Mouse (Mus musculus): ENCODE data around the gene Son. TPM values are rescaled to one million over a fixed set of nuclear protein-coding genes. Genes with fewer than 3 reads are reported as not detected.

The Son gene
- polyA plus RNA-seq, 1 experiment = 192 TPM

- H3K9me3 ChIP-seq (replicated peaks; ENCODE audit: control insufficient read depth, insufficient read depth, low read length, poor library complexity, severe bottlenecking) = no peaks in the 10 kb centered on the region
- no peaks in the 10 kb centered on the region for H3K27me3 ChIP-seq (ENCODE audit: control insufficient read depth, insufficient read depth, low read length, poor library complexity, severe bottlenecking)
- no peak overlapping the region for H3K9ac ChIP-seq (ENCODE audit: low read depth, poor library complexity, severe bottlenecking)
- peak; percentile 21 for TF ChIP-seq CTCF (IDR thresholded peaks at IDR 0.05; ENCODE audit: low read depth, low read length)
- TF ChIP-seq EP300 (IDR thresholded peaks at IDR 0.05; ENCODE audit: insufficient read depth, low read depth, low read length) = no peak
- no peak overlapping the region for H3K4me3 ChIP-seq (ENCODE audit: low read depth, low read length)
- no peaks in the 10 kb centered on the region for H3K4me1 ChIP-seq (ENCODE audit: control insufficient read depth, insufficient read depth, low read length)
- H3K27ac ChIP-seq (ENCODE audit: insufficient read depth, low read length) = no peak overlapping the region
- peaks cover 15% of the 10 kb centered on the region for H3K36me3 ChIP-seq (ENCODE audit: control insufficient read depth, insufficient read depth, low read length, poor library complexity, severe bottlenecking)
These were observed 57.5 kb downstream of the Son start for GRCm38 (mm10) chr16:91704603-91705340.

GRCm38 (mm10) chr16:91710241-91710640 is 62.9 kb downstream of the Son start:
- H3K9ac ChIP-seq (ENCODE audit: low read depth, poor library complexity, severe bottlenecking) = no peak overlapping the region
- H3K4me3 ChIP-seq (ENCODE audit: low read depth, low read length) = no peak overlapping the region
- no peak overlapping the region for H3K27ac ChIP-seq (ENCODE audit: insufficient read depth, low read length)
- H3K27me3 ChIP-seq (ENCODE audit: control insufficient read depth, insufficient read depth, low read length, poor library complexity, severe bottlenecking) = no peaks in the 10 kb centered on the region
- no peaks in the 10 kb centered on the region for H3K9me3 ChIP-seq (replicated peaks; ENCODE audit: control insufficient read depth, insufficient read depth, low read length, poor library complexity, severe bottlenecking)
- TF ChIP-seq POLR2A (IDR thresholded peaks at IDR 0.05; ENCODE audit: insufficient read depth, low read length) = no peak
- no peak for TF ChIP-seq EP300 (IDR thresholded peaks at IDR 0.05; ENCODE audit: insufficient read depth, low read depth, low read length)
- TF ChIP-seq CTCF (IDR thresholded peaks at IDR 0.05; ENCODE audit: low read depth, low read length) = no peak
- H3K36me3 ChIP-seq (ENCODE audit: control insufficient read depth, insufficient read depth, low read length, poor library complexity, severe bottlenecking) = peaks cover 34% of the 10 kb centered on the region
- no peaks in the 10 kb centered on the region for H3K4me1 ChIP-seq (ENCODE audit: control insufficient read depth, insufficient read depth, low read length)

GRCm38 (mm10) chr16:91716927-91717349 is 69.6 kb downstream of the Son start:
- Histone ChIP-seq H3K36me3 (ENCODE audit: control insufficient read depth, insufficient read depth, low read length, poor library complexity, severe bottlenecking) (peaks cover 16% of the 10 kb centered on the region), H3K9ac (ENCODE audit: low read depth, poor library complexity, severe bottlenecking) (no peak overlapping the region), H3K4me1 (ENCODE audit: control insufficient read depth, insufficient read depth, low read length) (peaks cover 2% of the 10 kb centered on the region), H3K9me3 (replicated peaks; ENCODE audit: control insufficient read depth, insufficient read depth, low read length, poor library complexity, severe bottlenecking) (no peaks in the 10 kb centered on the region), H3K27me3 (ENCODE audit: control insufficient read depth, insufficient read depth, low read length, poor library complexity, severe bottlenecking) (no peaks in the 10 kb centered on the region), H3K4me3 (ENCODE audit: low read depth, low read length) (no peak overlapping the region), H3K27ac (ENCODE audit: insufficient read depth, low read length) (no peak overlapping the region)
- TF ChIP-seq CTCF (IDR thresholded peaks at IDR 0.05; ENCODE audit: low read depth, low read length) (no peak), EP300 (IDR thresholded peaks at IDR 0.05; ENCODE audit: insufficient read depth, low read depth, low read length) (no peak), POLR2A (IDR thresholded peaks at IDR 0.05; ENCODE audit: insufficient read depth, low read length) (no peak)

- Histone ChIP-seq H3K27me3 (ENCODE audit: control insufficient read depth, insufficient read depth, low read length, poor library complexity, severe bottlenecking) (no peaks in the 10 kb centered on the region), H3K9ac (ENCODE audit: low read depth, poor library complexity, severe bottlenecking) (no peak overlapping the region), H3K4me3 (ENCODE audit: low read depth, low read length) (no peak overlapping the region), H3K27ac (ENCODE audit: insufficient read depth, low read length) (no peak overlapping the region), H3K9me3 (replicated peaks; ENCODE audit: control insufficient read depth, insufficient read depth, low read length, poor library complexity, severe bottlenecking) (no peaks in the 10 kb centered on the region), H3K4me1 (ENCODE audit: control insufficient read depth, insufficient read depth, low read length) (peaks cover 4% of the 10 kb centered on the region), H3K36me3 (ENCODE audit: control insufficient read depth, insufficient read depth, low read length, poor library complexity, severe bottlenecking) (peaks cover 16% of the 10 kb centered on the region)
- TF ChIP-seq POLR2A (IDR thresholded peaks at IDR 0.05; ENCODE audit: insufficient read depth, low read length) = no peak
- TF ChIP-seq EP300 (IDR thresholded peaks at IDR 0.05; ENCODE audit: insufficient read depth, low read depth, low read length) = no peak
These were observed 70.1 kb downstream of the Son start for GRCm38 (mm10) chr16:91717399-91717798.

- Histone ChIP-seq H3K9me3 (replicated peaks; ENCODE audit: control insufficient read depth, insufficient read depth, low read length, poor library complexity, severe bottlenecking) (no peaks in the 10 kb centered on the region), H3K4me3 (ENCODE audit: low read depth, low read length) (no peak overlapping the region), H3K4me1 (ENCODE audit: control insufficient read depth, insufficient read depth, low read length) (peaks cover 6% of the 10 kb centered on the region), H3K36me3 (ENCODE audit: control insufficient read depth, insufficient read depth, low read length, poor library complexity, severe bottlenecking) (peaks cover 3% of the 10 kb centered on the region; the same call in 1 of the 2 replicates), H3K27me3 (ENCODE audit: control insufficient read depth, insufficient read depth, low read length, poor library complexity, severe bottlenecking) (no peaks in the 10 kb centered on the region), H3K9ac (ENCODE audit: low read depth, poor library complexity, severe bottlenecking) (no peak overlapping the region), H3K27ac (ENCODE audit: insufficient read depth, low read length) (no peak overlapping the region)
- TF ChIP-seq CTCF (IDR thresholded peaks at IDR 0.05; ENCODE audit: low read depth, low read length) (peak; percentile 75), POLR2A (IDR thresholded peaks at IDR 0.05; ENCODE audit: insufficient read depth, low read length) (no peak), EP300 (IDR thresholded peaks at IDR 0.05; ENCODE audit: insufficient read depth, low read depth, low read length) (no peak)
These were observed 76.9 kb downstream of the Son start for GRCm38 (mm10) chr16:91724247-91724646.

- H3K27me3 ChIP-seq (ENCODE audit: control insufficient read depth, insufficient read depth, low read length, poor library complexity, severe bottlenecking) = no peaks in the 10 kb centered on the region
- peak overlapping the region; percentile 73 for H3K9ac ChIP-seq (ENCODE audit: low read depth, poor library complexity, severe bottlenecking)
- H3K9me3 ChIP-seq (replicated peaks; ENCODE audit: control insufficient read depth, insufficient read depth, low read length, poor library complexity, severe bottlenecking) = no peaks in the 10 kb centered on the region
- peak overlapping the region; percentile 26; the same call in 1 of the 2 replicates for H3K27ac ChIP-seq (ENCODE audit: insufficient read depth, low read length)
- peak overlapping the region; percentile 95 for H3K4me3 ChIP-seq (ENCODE audit: low read depth, low read length)
- no peak for TF ChIP-seq CTCF (IDR thresholded peaks at IDR 0.05; ENCODE audit: low read depth, low read length)
- no peak for TF ChIP-seq POLR2A (IDR thresholded peaks at IDR 0.05; ENCODE audit: insufficient read depth, low read length)
- TF ChIP-seq EP300 (IDR thresholded peaks at IDR 0.05; ENCODE audit: insufficient read depth, low read depth, low read length) = no peak
- H3K36me3 ChIP-seq (ENCODE audit: control insufficient read depth, insufficient read depth, low read length, poor library complexity, severe bottlenecking) = peaks cover 3% of the 10 kb centered on the region; the same call in 1 of the 2 replicates
- H3K4me1 ChIP-seq (ENCODE audit: control insufficient read depth, insufficient read depth, low read length) = peaks cover 2% of the 10 kb centered on the region
These were observed 80.1 kb downstream of the Son start for GRCm38 (mm10) chr16:91727433-91727832.
